Mouse (Mus musculus) forebrain, embryonic 12.5 days (tissue): ENCODE measurements around the gene Rab44. TPM values are rescaled to one million over a fixed set of nuclear protein-coding genes. Genes with fewer than 3 reads are reported as not detected.

Experiments
- ATAC-seq: fragments of 200-750 bp; cut with Nextera tagmentation; 2 replicates; pipeline ENCODE4 v1.8.0; 2017; ENCODE audit warnings: moderate TSS enrichment; ENCODE audit not compliant: low FRiP score
- H3K27ac ChIP-seq: fragments of 300-500 bp; sonication (generic); 2 replicates; pipeline ENCODE4 v1.5.1; 2016; ENCODE audit warnings: mild to moderate bottlenecking
- H3K27me3 ChIP-seq: fragments of 300-500 bp; sonication (generic); 2 replicates; pipeline ENCODE4 v1.6.1; 2016; ENCODE audit warnings: mild to moderate bottlenecking
- H3K36me3 ChIP-seq: fragments of 300-500 bp; sonication (generic); replicated peaks from 2 replicates; pipeline ENCODE4 v1.6.1; 2016; ENCODE audit warnings: mild to moderate bottlenecking
- H3K4me1 ChIP-seq: fragments of 300-500 bp; sonication (generic); 2 replicates; pipeline ENCODE4 v1.6.1; 2016
- H3K4me2 ChIP-seq: fragments of 300-500 bp; sonication (generic); 2 replicates; pipeline ENCODE4 v1.6.1; 2016; ENCODE audit warnings: mild to moderate bottlenecking, moderate library complexity
- H3K4me3 ChIP-seq: fragments of 300-500 bp; sonication (generic); replicated peaks from 2 replicates; pipeline ENCODE4 v1.5.1; 2016; ENCODE audit warnings: mild to moderate bottlenecking
- H3K9ac ChIP-seq: fragments of 300-500 bp; sonication (generic); 2 replicates; pipeline ENCODE4 v1.6.1; 2016; ENCODE audit warnings: mild to moderate bottlenecking
- H3K9me3 ChIP-seq: fragments of 300-500 bp; sonication (generic); 2 replicates; pipeline ENCODE4 v1.6.1; 2016
- WGBS: fragments of 180-500 bp; shearing (Covaris S2); methylation state at CpG from one replicate; pipeline ENCODE4 v1.1.7; 2016; 5-methylcytosine and 5-hydroxymethylcytosine counted together
- polyA plus RNA-seq: library from polyadenylated mRNA; unstranded; fragments of >200 nt; fragmentation: Nextera tagmentation; extraction: Ambion mirVana; gene quantifications from 2 replicates; pipeline ENCODE4 v1.2.1, GENCODE M21; 2016

Rab44 gene
- polyA plus RNA-seq, 1 experiment from 2014 or later, result 0.09 TPM

DNA sequence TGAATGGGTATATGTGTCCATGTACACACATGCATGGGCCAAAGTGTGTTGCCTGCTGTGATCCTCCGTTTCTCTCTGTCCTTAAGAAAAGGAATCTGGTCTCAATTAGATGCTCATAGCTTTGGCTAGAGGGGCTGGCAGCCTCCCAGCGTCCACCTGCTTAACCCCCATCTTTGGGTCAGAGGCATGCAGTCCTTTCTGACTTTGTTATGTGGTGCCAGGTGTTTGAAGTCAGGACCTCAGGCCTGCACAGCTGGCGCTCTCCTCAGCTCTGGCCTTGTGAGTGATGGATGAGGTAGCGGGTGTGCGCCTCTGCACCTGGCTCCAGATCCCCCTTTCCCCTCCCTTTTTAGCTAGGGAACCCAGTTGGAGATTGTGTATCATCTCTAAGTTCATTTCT lies 4.1 kb downstream of the Rab44 start:
- H3K27ac ChIP-seq, result no peak overlapping the region
- H3K4me2 ChIP-seq, result no peak overlapping the region
- H3K9me3 ChIP-seq, result no peaks in the 10 kb centered on the region
- H3K27me3 ChIP-seq, result no peaks in the 10 kb centered on the region
- 63% methylated on average over 5 of the region's 5 CpGs for WGBS
- H3K4me3 ChIP-seq, result no peak overlapping the region
- no peaks in the 10 kb centered on the region for H3K4me1 ChIP-seq
- ATAC-seq, result no peak
- no peak overlapping the region for H3K9ac ChIP-seq
- no peaks in the 10 kb centered on the region for H3K36me3 ChIP-seq

GRCm38 (mm10) chr17:29120666-29121065 lies 6.7 kb downstream of the Rab44 start:
- H3K27me3 ChIP-seq, result no peaks in the 10 kb centered on the region
- WGBS, result 54% methylated on average over 12 of the region's 12 CpGs
- H3K9ac ChIP-seq, result no peak overlapping the region
- H3K9me3 ChIP-seq, result no peaks in the 10 kb centered on the region
- H3K4me2 ChIP-seq, result no peak overlapping the region
- H3K4me1 ChIP-seq, result no peaks in the 10 kb centered on the region
- ATAC-seq, result no peak
- no peak overlapping the region for H3K4me3 ChIP-seq
- H3K27ac ChIP-seq, result no peak overlapping the region
- H3K36me3 ChIP-seq, result no peaks in the 10 kb centered on the region

DNA sequence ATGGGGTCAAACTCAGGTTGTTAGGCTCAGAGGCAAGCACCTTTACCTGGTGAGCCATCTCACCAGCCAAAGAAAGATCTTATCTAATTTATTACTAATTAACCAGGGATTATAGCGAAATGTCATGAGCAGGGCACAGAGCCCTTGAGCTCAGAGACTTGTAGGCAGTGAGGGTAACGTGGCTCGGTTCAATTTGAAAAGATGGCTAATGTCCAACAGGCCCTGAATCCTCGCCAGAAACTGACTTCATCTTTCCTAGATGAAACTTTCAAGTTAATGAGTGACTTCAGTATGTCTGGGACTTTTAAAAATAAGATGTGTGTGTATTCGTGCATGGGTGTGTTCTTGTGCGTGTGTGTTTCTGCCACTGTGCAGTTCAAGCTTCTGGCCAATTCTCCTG lies 8.9 kb downstream of the Rab44 start:
- Histone ChIP-seq H3K27me3 (no peaks in the 10 kb centered on the region), H3K27ac (no peak overlapping the region), H3K4me3 (no peak overlapping the region), H3K4me1 (no peaks in the 10 kb centered on the region), H3K9ac (no peak overlapping the region), H3K36me3 (no peaks in the 10 kb centered on the region), H3K4me2 (no peak overlapping the region), H3K9me3 (no peaks in the 10 kb centered on the region)
- WGBS, result 85% methylated on average over 6 of the region's 6 CpGs
- ATAC-seq, result no peak

DNA sequence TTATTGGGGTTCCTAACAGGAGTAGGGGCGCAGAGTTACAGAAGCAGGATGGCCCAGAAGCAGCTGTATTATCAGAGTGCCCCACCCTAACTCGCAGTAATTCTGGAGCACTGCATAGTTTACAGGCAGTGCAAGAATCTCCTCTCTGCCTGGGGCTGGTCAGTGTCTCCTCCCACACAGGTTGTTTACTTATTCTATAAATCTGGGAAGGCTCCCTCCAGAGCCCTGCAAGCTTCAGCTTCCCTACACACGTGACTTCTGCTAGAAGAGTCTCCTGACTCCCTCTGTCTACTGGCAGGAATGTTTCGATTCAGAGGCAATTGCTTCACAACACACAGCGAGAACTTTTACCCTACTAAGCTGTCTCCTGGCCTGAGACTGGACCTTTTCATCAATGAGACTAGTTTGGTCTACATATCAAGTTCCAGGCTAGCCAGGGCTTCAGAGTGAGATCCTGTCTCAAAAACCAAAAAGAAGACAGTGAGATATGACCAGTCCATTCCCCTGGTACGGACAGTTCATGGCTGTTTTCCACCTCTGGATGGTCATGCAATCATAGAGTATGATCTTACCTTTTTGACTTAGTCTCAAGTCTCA lies 9.7 kb downstream of the Rab44 start:
- no peaks in the 10 kb centered on the region for H3K36me3 ChIP-seq
- H3K9ac ChIP-seq, result no peak overlapping the region
- no peaks in the 10 kb centered on the region for H3K4me1 ChIP-seq
- 84% methylated on average over 6 of the region's 6 CpGs for WGBS
- H3K4me2 ChIP-seq, result no peak overlapping the region
- no peak for ATAC-seq
- no peak overlapping the region for H3K27ac ChIP-seq
- no peak overlapping the region for H3K4me3 ChIP-seq
- H3K9me3 ChIP-seq, result no peaks in the 10 kb centered on the region
- H3K27me3 ChIP-seq, result no peaks in the 10 kb centered on the region

DNA sequence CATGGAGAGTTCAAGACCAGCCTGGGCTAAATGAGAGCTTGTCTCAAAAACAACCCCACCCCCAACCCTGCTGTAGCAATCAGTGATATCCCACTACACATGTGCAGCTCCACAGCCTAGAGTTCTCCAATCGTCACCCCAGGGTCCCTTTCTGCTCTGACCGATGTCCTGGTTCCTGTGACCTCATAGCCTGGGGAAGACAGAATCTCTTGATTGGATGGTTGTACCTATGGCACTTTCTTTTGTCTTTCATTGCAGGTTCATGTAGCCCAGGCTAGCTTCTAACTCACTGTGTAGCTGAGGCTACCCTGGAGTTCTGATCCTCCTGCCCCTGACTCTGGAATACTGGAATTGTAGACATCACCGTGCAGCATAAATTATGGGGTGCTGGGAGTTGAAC lies 12.6 kb downstream of the Rab44 start:
- H3K36me3 ChIP-seq, result no peaks in the 10 kb centered on the region
- peaks cover 2% of the 10 kb centered on the region; the same call in 1 of the 2 replicates for H3K4me1 ChIP-seq
- WGBS, result 96% methylated on average over 3 of the region's 3 CpGs
- H3K9ac ChIP-seq, result no peak overlapping the region
- H3K27me3 ChIP-seq, result no peaks in the 10 kb centered on the region; the same call in 1 of the 2 replicates
- H3K9me3 ChIP-seq, result no peaks in the 10 kb centered on the region
- H3K4me2 ChIP-seq, result no peak overlapping the region
- ATAC-seq, result no peak
- H3K27ac ChIP-seq, result no peak overlapping the region
- H3K4me3 ChIP-seq, result no peak overlapping the region

DNA sequence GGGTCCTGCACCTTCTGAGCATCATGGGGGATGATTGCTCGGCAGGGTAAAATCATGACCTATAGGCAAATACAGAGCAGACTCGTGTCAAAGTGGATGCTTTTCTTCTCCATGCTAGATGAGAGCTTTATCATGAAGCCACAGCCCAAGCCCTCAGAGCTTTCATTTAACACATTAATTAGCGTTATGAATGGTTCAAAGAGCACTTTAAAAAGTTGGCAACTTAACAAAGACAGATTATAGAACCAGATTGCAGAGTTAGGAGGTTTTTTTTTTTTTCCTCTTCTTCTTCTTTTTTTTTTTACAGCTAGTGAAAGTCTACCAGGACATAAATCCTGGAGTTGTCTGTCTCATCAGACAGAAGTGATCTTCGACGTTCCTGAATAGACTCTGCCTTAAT lies 15.4 kb downstream of the Rab44 start:
- Histone ChIP-seq H3K4me2 (no peak overlapping the region), H3K4me1 (peaks cover 2% of the 10 kb centered on the region; the same call in 1 of the 2 replicates), H3K36me3 (no peaks in the 10 kb centered on the region), H3K9me3 (no peaks in the 10 kb centered on the region), H3K4me3 (no peak overlapping the region), H3K27me3 (peaks cover 2% of the 10 kb centered on the region; the same call in 1 of the 2 replicates), H3K9ac (no peak overlapping the region), H3K27ac (no peak overlapping the region)
- 31% methylated on average over 5 of the region's 5 CpGs for WGBS
- ATAC-seq, result no peak

DNA sequence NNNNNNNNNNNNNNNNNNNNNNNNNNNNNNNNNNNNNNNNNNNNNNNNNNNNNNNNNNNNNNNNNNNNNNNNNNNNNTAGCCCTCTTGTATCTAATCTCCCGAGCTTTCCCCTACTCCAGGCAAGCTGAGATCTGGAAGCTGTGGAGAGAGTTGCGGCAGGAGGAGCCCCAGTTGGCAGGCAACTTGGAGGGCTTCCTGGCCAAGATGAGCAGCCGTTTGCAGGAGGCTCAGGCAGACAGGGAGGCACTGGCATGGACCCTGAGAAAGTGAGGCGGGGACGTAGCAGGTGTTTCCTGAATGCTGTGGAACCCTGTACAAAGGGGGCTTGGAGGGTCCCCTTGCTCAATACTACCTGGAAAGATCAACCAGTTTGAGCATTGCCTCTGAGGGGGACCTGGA lies 21.1 kb downstream of the Rab44 start:
- Histone ChIP-seq H3K27me3 (peaks cover 5% of the 10 kb centered on the region; the same call in 1 of the 2 replicates), H3K36me3 (no peaks in the 10 kb centered on the region), H3K4me3 (no peak overlapping the region), H3K4me1 (no peaks in the 10 kb centered on the region), H3K4me2 (no peak overlapping the region), H3K27ac (no peak overlapping the region), H3K9me3 (no peaks in the 10 kb centered on the region), H3K9ac (no peak overlapping the region)
- WGBS, result 85% methylated on average over 5 of the region's 5 CpGs
- ATAC-seq, result no peak

- Histone ChIP-seq H3K4me2 (no peak overlapping the region), H3K36me3 (no peaks in the 10 kb centered on the region), H3K27me3 (peaks cover 5% of the 10 kb centered on the region; the same call in 1 of the 2 replicates), H3K4me1 (no peaks in the 10 kb centered on the region), H3K4me3 (no peak overlapping the region), H3K9me3 (no peaks in the 10 kb centered on the region), H3K27ac (no peak overlapping the region), H3K9ac (no peak overlapping the region)
- 63% methylated on average over 6 of the region's 6 CpGs for WGBS
- no peak for ATAC-seq
These were observed 22.3 kb downstream of the Rab44 start for GRCm38 (mm10) chr17:29136236-29136635.

GRCm38 (mm10) chr17:29137906-29138305 lies 24.0 kb downstream of the Rab44 start:
- no peak for ATAC-seq
- no peaks in the 10 kb centered on the region for H3K9me3 ChIP-seq
- no peak overlapping the region for H3K4me2 ChIP-seq
- H3K9ac ChIP-seq, result no peak overlapping the region
- H3K36me3 ChIP-seq, result no peaks in the 10 kb centered on the region
- H3K4me3 ChIP-seq, result no peak overlapping the region
- H3K27me3 ChIP-seq, result 0 out of 2 replicates have a peak, but pooled peaks cover 5% of the 10 kb centered on the region
- H3K4me1 ChIP-seq, result no peaks in the 10 kb centered on the region
- WGBS, result 76% methylated on average over 7 of the region's 7 CpGs
- no peak overlapping the region for H3K27ac ChIP-seq

GRCm38 (mm10) chr17:29141577-29141976 lies 27.6 kb downstream of the Rab44 start:
- Histone ChIP-seq H3K27me3 (no peaks in the 10 kb centered on the region), H3K36me3 (no peaks in the 10 kb centered on the region), H3K4me1 (no peaks in the 10 kb centered on the region), H3K4me2 (no peak overlapping the region), H3K4me3 (no peak overlapping the region), H3K9me3 (no peaks in the 10 kb centered on the region; the same call in 1 of the 2 replicates), H3K9ac (no peak overlapping the region), H3K27ac (no peak overlapping the region)
- 93% methylated on average over 3 of the region's 3 CpGs for WGBS
- no peak for ATAC-seq

GRCm38 (mm10) chr17:29143266-29143665 lies 29.3 kb downstream of the Rab44 start:
- Histone ChIP-seq H3K4me1 (peaks cover 5% of the 10 kb centered on the region; the same call in 1 of the 2 replicates), H3K27me3 (no peaks in the 10 kb centered on the region), H3K4me3 (no peak overlapping the region), H3K27ac (no peak overlapping the region), H3K36me3 (no peaks in the 10 kb centered on the region), H3K9me3 (no peaks in the 10 kb centered on the region; the same call in 1 of the 2 replicates), H3K4me2 (no peak overlapping the region), H3K9ac (no peak overlapping the region)
- ATAC-seq, result no peak
- 84% methylated on average over 8 of the region's 8 CpGs for WGBS

DNA sequence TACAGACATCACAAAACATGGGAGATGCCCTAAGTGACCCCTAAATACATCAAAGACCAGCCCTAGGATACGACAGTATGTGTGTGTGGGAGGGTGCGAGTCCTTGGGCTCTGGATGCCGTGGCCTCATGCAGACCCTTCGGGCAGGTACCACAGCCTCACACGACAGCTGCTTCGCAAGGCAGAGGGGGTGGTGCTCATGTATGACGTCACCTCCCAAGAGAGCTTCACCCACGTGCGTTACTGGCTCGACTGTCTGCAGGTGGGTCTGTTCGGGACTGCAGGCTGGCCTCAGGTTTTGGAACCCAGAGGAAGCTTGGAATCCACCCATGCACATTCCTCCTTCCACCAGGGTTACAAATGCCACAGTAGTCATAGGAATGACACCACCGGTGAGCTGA lies 31.2 kb downstream of the Rab44 start:
- H3K4me3 ChIP-seq, result no peak overlapping the region
- H3K27me3 ChIP-seq, result no peaks in the 10 kb centered on the region
- H3K36me3 ChIP-seq, result no peaks in the 10 kb centered on the region
- H3K9me3 ChIP-seq, result no peaks in the 10 kb centered on the region; the same call in 1 of the 2 replicates
- ATAC-seq, result no peak
- no peak overlapping the region for H3K4me2 ChIP-seq
- 90% methylated on average over 12 of the region's 12 CpGs for WGBS
- H3K9ac ChIP-seq, result no peak overlapping the region
- H3K27ac ChIP-seq, result no peak overlapping the region
- H3K4me1 ChIP-seq, result peaks cover 5% of the 10 kb centered on the region; the same call in 1 of the 2 replicates

GRCm38 (mm10) chr17:29147273-29147672 lies 33.3 kb downstream of the Rab44 start:
- H3K27ac ChIP-seq, result no peak overlapping the region
- no peaks in the 10 kb centered on the region for H3K27me3 ChIP-seq
- H3K9ac ChIP-seq, result no peak overlapping the region
- no peak overlapping the region for H3K4me3 ChIP-seq
- H3K4me1 ChIP-seq, result peaks cover 5% of the 10 kb centered on the region; the same call in 1 of the 2 replicates
- H3K4me2 ChIP-seq, result no peak overlapping the region
- 80% methylated on average over 14 of the region's 14 CpGs for WGBS
- no peak for ATAC-seq
- H3K9me3 ChIP-seq, result no peaks in the 10 kb centered on the region; the same call in 1 of the 2 replicates
- H3K36me3 ChIP-seq, result no peaks in the 10 kb centered on the region
